Mouse (Mus musculus) right cerebral cortex, postnatal 10 days (tissue): ENCODE results near the gene Vamp9.

Source experiments
- DNase-seq, 2 experiments: peaks; one replicate each; pipeline ENCODE4 v3.0.0; 2021; ENCODE audit warnings: low spot score in 2 of 2

Gene Vamp9

GRCm38 (mm10) chr5:99941776-99942502 lies 35.9 kb downstream of the Vamp9 start:
- DNase-seq, result no peak

- no peak for DNase-seq
These were observed 46.5 kb downstream of the Vamp9 start for GRCm38 (mm10) chr5:99952513-99952912.

- no peak for DNase-seq
These were observed 47.8 kb downstream of the Vamp9 start for GRCm38 (mm10) chr5:99953883-99954282.

GRCm38 (mm10) chr5:99958666-99959065 lies 52.6 kb downstream of the Vamp9 start:
- no peak for DNase-seq

GRCm38 (mm10) chr5:99959236-99959936 lies 53.3 kb downstream of the Vamp9 start:
- DNase-seq, result no peak

GRCm38 (mm10) chr5:99959960-99960359 lies 53.9 kb downstream of the Vamp9 start:
- no peak for DNase-seq

GRCm38 (mm10) chr5:99973941-99974340 lies 67.9 kb downstream of the Vamp9 start:
- DNase-seq, result no peak

- no peak for DNase-seq
These were observed 69.0 kb downstream of the Vamp9 start for GRCm38 (mm10) chr5:99975061-99975460.

GRCm38 (mm10) chr5:99975776-99976175 lies 69.7 kb downstream of the Vamp9 start:
- DNase-seq, result no peak

- no peak for DNase-seq
These were observed 70.4 kb downstream of the Vamp9 start for GRCm38 (mm10) chr5:99976334-99976955.

GRCm38 (mm10) chr5:99977516-99978301 lies 71.7 kb downstream of the Vamp9 start:
- DNase-seq, result peak; percentile 88

- peak; percentile 96 to 97 for DNase-seq
These were observed 72.8 kb downstream of the Vamp9 start, which contains the start of the genes Hnrnpd and 4930524J08Rik for GRCm38 (mm10) chr5:99978699-99979442. Gene Hnrnpd, minus strand, starts transcription at chr5:99978938. Gene 4930524J08Rik, plus strand, starts transcription at chr5:99979061.

GRCm38 (mm10) chr5:99983452-99984061 lies 77.5 kb downstream of the Vamp9 start:
- no peak for DNase-seq

- DNase-seq, result no peak
These were observed 88.1 kb downstream of the Vamp9 start for GRCm38 (mm10) chr5:99994166-99994565.

GRCm38 (mm10) chr5:99994680-99995079 lies 88.6 kb downstream of the Vamp9 start:
- DNase-seq, result no peak

- no peak for DNase-seq
These were observed 94.0 kb downstream of the Vamp9 start for GRCm38 (mm10) chr5:100000048-100000447.

GRCm38 (mm10) chr5:100000500-100000899 lies 94.4 kb downstream of the Vamp9 start:
- DNase-seq, result no peak
